Mouse (Mus musculus): ENCODE results near the gene Rnf26. TPM values are rescaled to one million over a fixed set of nuclear protein-coding genes. Genes with fewer than 3 reads are reported as not detected.

Gene Rnf26
- polyA plus RNA-seq, 1 experiment from 2014 or later = 26.0 TPM

DNA sequence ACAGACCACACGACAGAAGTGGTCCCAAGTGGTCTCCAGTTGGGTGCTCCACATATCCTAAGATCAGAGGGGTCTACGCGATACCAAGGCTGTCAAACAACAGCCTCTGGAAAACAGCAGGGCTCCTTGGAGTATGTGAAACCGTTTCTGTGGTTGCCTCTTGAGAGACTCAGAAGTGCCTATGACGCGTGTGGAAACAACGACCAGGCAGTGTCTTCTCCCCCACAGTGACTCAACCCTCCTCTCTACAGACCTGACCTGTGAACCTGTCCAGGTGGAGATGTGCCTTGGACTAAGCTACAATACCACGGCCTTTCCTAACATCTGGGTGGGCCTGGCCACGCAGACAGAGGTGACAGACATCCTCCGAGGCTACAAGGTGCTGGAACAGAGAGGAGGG is 7.5 kb downstream of the Rnf26 start:
- H3K4me3 ChIP-seq (ENCODE audit: low read depth, low read length) = no peak overlapping the region
- H3K27me3 ChIP-seq (ENCODE audit: control insufficient read depth, insufficient read depth, low read depth, low read length) = no peaks in the 10 kb centered on the region
- ATAC-seq = no peak
- no peak overlapping the region for H3K27ac ChIP-seq (ENCODE audit: low read length)
- no peaks in the 10 kb centered on the region for H3K36me3 ChIP-seq (ENCODE audit: control insufficient read depth, insufficient read depth, low read length)
- WGBS = 90% methylated on average over 10 of the region's 10 CpGs
- H3K4me2 ChIP-seq (ENCODE audit: low read length) = no peak overlapping the region
- H3K9me3 ChIP-seq (replicated peaks; ENCODE audit: control insufficient read depth, low read length, poor library complexity, severe bottlenecking) = no peaks in the 10 kb centered on the region
- peaks cover 38% of the 10 kb centered on the region for H3K4me1 ChIP-seq (ENCODE audit: control insufficient read depth, insufficient read depth, low read length)
- no peak overlapping the region for H3K9ac ChIP-seq (ENCODE audit: low read depth, low read length)

DNA sequence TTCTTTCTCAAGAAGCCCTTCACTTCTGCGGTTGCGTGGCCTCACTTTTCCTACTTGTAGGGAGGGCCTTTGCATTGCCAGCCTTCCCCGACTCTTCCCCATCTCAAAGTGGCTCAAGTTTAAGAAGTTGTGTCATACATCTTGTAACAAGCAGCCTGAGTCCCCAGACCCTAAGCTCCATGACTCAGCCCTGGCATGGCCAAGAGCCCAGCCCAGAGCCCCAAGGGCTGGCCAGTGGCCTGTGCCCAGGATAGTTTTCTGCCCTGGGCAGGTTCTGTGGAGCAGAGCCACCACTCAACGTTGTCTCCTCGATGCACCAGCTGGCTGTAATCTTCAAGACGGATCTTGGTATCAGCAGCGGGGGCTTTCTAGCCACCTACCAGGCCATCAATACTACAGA is 8.4 kb downstream of the Rnf26 start:
- no peaks in the 10 kb centered on the region for H3K9me3 ChIP-seq (replicated peaks; ENCODE audit: control insufficient read depth, low read length, poor library complexity, severe bottlenecking)
- WGBS = 94% methylated on average over 7 of the region's 7 CpGs
- no peak overlapping the region for H3K9ac ChIP-seq (ENCODE audit: low read depth, low read length)

DNA sequence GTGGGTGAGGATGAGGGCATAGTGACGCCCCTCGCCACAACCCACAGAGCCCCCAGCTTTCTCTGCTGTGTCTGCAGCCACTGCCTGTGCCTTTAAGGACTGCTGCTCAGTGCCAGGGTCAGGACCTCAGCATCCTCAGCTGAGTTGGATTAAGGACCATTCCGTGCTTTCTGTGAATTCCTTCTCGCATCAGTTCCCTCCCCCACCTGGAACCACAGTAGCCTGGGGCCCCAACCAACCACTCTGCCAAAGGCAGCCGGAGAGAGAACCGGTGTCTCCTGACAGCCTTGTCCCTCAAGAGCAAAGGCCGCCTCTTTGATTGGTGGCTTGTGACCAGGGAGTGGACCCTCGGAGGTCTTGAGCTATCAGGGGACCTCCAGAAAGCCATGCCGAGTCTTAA is 11.8 kb downstream of the Rnf26 start, which contains the start of gene Mfrp:
Gene Mfrp, plus strand, starts transcription at position 240 of the 400 bp plus-strand sequence.
- 36% methylated on average over 9 of the region's 9 CpGs for whole genome bisulfite sequencing
- no peak for ATAC-seq

More for the DNA sequence above, 8.4 kb downstream of the Rnf26 start:
- Histone ChIP-seq H3K27ac (ENCODE audit: low read length) (no peak overlapping the region), H3K36me3 (ENCODE audit: control insufficient read depth, insufficient read depth, low read length) (no peaks in the 10 kb centered on the region), H3K4me2 (ENCODE audit: low read length) (no peak overlapping the region), H3K4me3 (ENCODE audit: low read depth, low read length) (no peak overlapping the region), H3K27me3 (ENCODE audit: control insufficient read depth, insufficient read depth, low read depth, low read length) (no peaks in the 10 kb centered on the region), H3K4me1 (ENCODE audit: control insufficient read depth, insufficient read depth, low read length) (peaks cover 29% of the 10 kb centered on the region)
- no peak for ATAC-seq

DNA sequence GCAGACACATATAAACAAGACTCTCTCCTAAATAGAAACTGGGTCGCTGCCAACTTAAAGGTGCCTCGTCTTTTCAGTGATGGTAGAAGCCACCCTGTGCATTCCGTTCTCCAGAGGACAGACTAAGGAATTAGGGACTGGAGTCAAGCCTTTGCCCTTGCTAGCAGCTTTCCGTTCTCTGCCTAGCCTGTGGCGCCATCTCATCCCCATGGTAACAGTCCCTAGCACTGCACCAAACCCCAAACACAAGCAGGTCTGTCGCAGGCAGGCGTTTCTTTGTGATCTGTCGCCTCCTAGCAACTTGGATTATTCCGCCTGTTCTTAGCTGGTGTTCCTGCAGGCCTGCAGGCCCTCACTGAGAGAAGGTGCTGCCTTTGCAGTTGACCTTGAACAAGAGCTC is 16.8 kb downstream of the Rnf26 start:
- Histone ChIP-seq H3K27me3 (ENCODE audit: control insufficient read depth, insufficient read depth, low read depth, low read length) (no peaks in the 10 kb centered on the region), H3K9ac (ENCODE audit: low read depth, low read length) (no peak overlapping the region), H3K4me2 (ENCODE audit: low read length) (no peak overlapping the region), H3K27ac (ENCODE audit: low read length) (peak overlapping the region; percentile 50; the same call in 1 of the 2 replicates), H3K9me3 (replicated peaks; ENCODE audit: control insufficient read depth, low read length, poor library complexity, severe bottlenecking) (no peaks in the 10 kb centered on the region), H3K4me1 (ENCODE audit: control insufficient read depth, insufficient read depth, low read length) (peaks cover 9% of the 10 kb centered on the region), H3K36me3 (ENCODE audit: control insufficient read depth, insufficient read depth, low read length) (no peaks in the 10 kb centered on the region), H3K4me3 (ENCODE audit: low read depth, low read length) (no peak overlapping the region)
- peak; percentile 75 for ATAC-seq
- WGBS = 8% methylated on average over 9 of the region's 9 CpGs

More for the DNA sequence above, 11.8 kb downstream of the Rnf26 start, which contains the start of gene Mfrp:
- Histone ChIP-seq H3K27ac (ENCODE audit: low read length) (no peak within 1 kb of the TSS), H3K4me3 (ENCODE audit: low read depth, low read length) (no peak within 1 kb of the TSS), H3K27me3 (ENCODE audit: control insufficient read depth, insufficient read depth, low read depth, low read length) (no peaks in the 10 kb centered on the region), H3K4me2 (ENCODE audit: low read length) (no peak within 1 kb of the TSS), H3K9me3 (replicated peaks; ENCODE audit: control insufficient read depth, low read length, poor library complexity, severe bottlenecking) (no peaks in the 10 kb centered on the region), H3K9ac (ENCODE audit: low read depth, low read length) (no peak within 1 kb of the TSS), H3K36me3 (ENCODE audit: control insufficient read depth, insufficient read depth, low read length) (no peaks in the 10 kb centered on the region), H3K4me1 (ENCODE audit: control insufficient read depth, insufficient read depth, low read length) (peaks cover 4% of the 10 kb centered on the region)

DNA sequence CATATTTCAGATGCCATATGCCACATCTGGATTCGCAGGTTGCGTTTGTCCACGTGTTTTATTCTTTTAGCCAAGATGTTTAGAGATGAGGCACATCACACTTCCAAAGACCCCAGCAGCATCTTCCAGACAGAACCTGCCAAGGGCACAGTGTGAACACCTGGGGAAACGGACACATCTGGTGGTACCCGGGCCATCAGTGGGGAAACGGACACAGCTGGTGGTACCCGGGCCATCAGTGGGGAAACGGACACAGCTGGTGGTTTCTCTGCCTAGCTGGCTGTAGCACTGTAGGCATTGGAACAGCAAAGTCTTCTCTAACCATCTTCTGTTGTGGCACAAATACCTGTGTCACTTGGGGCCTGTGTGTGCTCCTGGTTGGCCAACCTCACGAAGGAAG is 17.5 kb downstream of the Rnf26 start:
- Histone ChIP-seq H3K9ac (ENCODE audit: low read depth, low read length) (no peak overlapping the region), H3K27me3 (ENCODE audit: control insufficient read depth, insufficient read depth, low read depth, low read length) (no peaks in the 10 kb centered on the region), H3K4me3 (ENCODE audit: low read depth, low read length) (no peak overlapping the region), H3K9me3 (replicated peaks; ENCODE audit: control insufficient read depth, low read length, poor library complexity, severe bottlenecking) (no peaks in the 10 kb centered on the region), H3K27ac (ENCODE audit: low read length) (no peak overlapping the region), H3K4me2 (ENCODE audit: low read length) (no peak overlapping the region), H3K4me1 (ENCODE audit: control insufficient read depth, insufficient read depth, low read length) (peaks cover 9% of the 10 kb centered on the region), H3K36me3 (ENCODE audit: control insufficient read depth, insufficient read depth, low read length) (no peaks in the 10 kb centered on the region)
- 88% methylated on average over 9 of the region's 9 CpGs for WGBS
- ATAC-seq = no peak

DNA sequence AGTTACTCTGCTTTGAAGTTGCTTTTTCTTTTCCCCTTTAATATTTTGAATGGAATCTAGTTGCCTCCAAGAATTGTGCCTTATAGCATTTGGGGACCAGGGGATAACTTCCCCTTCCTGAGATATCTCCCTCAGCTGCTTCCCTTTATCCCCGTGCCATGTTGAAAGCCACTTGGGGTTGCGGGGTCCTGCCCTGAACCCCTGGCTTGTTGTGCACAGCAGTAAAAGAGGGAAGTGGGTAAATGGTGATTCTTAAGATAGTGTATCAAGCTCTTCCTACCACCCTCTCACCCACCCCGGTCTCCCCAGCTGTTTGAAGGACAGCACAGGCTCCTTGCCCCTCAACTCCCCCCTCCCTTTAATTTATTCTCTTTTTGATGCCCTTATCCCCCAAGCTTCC is 18.6 kb downstream of the Rnf26 start:
- Histone ChIP-seq H3K36me3 (ENCODE audit: control insufficient read depth, insufficient read depth, low read length) (no peaks in the 10 kb centered on the region), H3K4me3 (ENCODE audit: low read depth, low read length) (no peak overlapping the region), H3K9me3 (replicated peaks; ENCODE audit: control insufficient read depth, low read length, poor library complexity, severe bottlenecking) (no peaks in the 10 kb centered on the region), H3K27me3 (ENCODE audit: control insufficient read depth, insufficient read depth, low read depth, low read length) (no peaks in the 10 kb centered on the region), H3K4me2 (ENCODE audit: low read length) (no peak overlapping the region), H3K27ac (ENCODE audit: low read length) (no peak overlapping the region), H3K4me1 (ENCODE audit: control insufficient read depth, insufficient read depth, low read length) (peaks cover 9% of the 10 kb centered on the region), H3K9ac (ENCODE audit: low read depth, low read length) (no peak overlapping the region)
- no peak for ATAC-seq
- WGBS = 85% methylated on average over 3 of the region's 3 CpGs

DNA sequence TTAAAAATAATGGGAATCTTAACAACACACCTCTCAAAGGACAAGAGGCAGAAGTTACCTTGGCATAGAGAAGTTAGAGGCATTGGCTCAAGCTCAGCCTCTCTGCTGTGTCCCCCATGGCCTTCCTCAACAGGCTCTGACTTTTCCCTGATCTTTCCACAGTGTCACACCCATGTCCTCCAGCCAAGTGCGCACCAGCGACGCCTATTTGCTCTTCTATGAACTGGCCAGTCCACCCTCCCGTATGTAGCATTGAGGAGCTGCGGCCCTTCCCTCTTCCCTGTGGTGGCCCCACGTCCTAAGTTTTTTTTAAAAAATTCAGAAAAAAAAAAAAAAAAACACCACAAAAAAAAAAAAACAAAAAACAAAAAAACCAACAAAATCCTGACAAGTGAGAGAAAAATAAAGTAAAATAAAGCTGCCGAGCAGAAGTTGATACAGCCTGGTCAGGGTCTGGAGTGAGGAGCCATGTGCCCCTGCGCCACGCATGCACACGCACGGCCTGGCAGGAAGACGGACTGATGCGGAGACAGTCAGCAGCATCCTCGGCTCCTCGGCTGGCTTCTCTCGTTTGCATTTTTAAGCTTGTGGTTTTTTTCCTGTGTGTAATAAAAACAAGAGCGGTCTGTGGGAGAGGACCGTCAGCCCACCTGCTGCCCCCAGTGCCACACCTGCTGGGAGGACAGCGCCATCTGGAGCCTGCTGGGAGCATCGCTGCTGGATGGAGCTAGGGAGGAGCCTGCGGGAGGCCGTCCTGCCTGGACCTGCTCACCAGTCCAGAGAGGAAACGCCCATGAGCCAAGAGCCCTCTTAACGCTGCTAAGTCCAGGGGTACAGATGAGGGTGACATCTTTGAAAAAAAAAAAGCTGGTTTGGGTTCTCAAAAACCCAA is 19.5 kb downstream of the Rnf26 start:
- 27% methylated on average over 24 of the region's 24 CpGs for WGBS
- ATAC-seq = peak; percentile 40; the same call in 1 of the 2 replicates

DNA sequence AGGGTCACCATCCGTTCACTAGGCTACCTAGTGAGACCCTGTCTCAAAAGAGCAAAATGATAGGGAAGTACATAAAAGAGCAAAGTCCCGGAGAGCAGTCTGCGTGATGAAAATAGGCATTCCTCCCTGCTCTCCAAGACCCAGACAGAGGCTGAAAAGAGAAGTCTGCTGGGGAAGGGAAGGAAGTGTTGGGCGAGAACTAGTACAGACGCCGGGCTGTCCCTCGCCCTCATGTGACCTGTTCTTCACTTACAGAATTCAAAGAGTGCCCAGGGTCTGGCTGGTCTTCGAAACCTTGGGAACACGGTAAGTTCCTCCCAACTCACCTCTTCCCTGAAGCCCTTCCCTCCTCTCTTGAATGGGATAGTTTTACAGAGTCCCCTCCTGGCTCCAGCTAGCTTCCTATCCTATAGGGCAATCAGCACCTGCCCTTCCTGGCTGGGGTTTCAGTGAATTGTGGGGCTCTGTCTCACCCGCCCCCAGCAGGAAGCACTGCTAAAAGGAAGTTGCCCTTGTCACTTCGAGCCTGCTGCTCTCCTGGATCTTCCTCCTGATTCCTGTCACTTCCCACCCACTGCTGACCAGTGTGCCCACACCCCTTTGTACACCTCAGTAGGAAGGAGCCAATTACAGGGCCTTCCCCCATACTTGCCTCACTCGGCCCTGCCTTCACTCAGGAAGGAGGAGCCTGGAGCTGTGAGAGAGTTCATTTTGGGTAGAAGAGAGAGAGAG is 24.3 kb downstream of the Rnf26 start:
- Histone ChIP-seq H3K36me3 (ENCODE audit: control insufficient read depth, insufficient read depth, low read length) (no peaks in the 10 kb centered on the region), H3K27ac (ENCODE audit: low read length) (no peak overlapping the region), H3K4me1 (ENCODE audit: control insufficient read depth, insufficient read depth, low read length) (peaks cover 8% of the 10 kb centered on the region), H3K27me3 (ENCODE audit: control insufficient read depth, insufficient read depth, low read depth, low read length) (peaks cover 16% of the 10 kb centered on the region), H3K9ac (ENCODE audit: low read depth, low read length) (no peak overlapping the region), H3K4me3 (ENCODE audit: low read depth, low read length) (no peak overlapping the region), H3K9me3 (replicated peaks; ENCODE audit: control insufficient read depth, low read length, poor library complexity, severe bottlenecking) (no peaks in the 10 kb centered on the region), H3K4me2 (ENCODE audit: low read length) (no peak overlapping the region)
- no peak for ATAC-seq
- WGBS = 72% methylated on average over 12 of the region's 12 CpGs

More for the DNA sequence above, 19.5 kb downstream of the Rnf26 start:
- H3K9ac ChIP-seq (ENCODE audit: low read depth, low read length) = peak overlapping the region; percentile 42
- H3K4me3 ChIP-seq (ENCODE audit: low read depth, low read length) = peak overlapping the region; percentile 24
- H3K9me3 ChIP-seq (replicated peaks; ENCODE audit: control insufficient read depth, low read length, poor library complexity, severe bottlenecking) = no peaks in the 10 kb centered on the region
- no peak overlapping the region for H3K27ac ChIP-seq (ENCODE audit: low read length)
- peak overlapping the region; percentile 57 for H3K4me2 ChIP-seq (ENCODE audit: low read length)
- H3K27me3 ChIP-seq (ENCODE audit: control insufficient read depth, insufficient read depth, low read depth, low read length) = no peaks in the 10 kb centered on the region; the same call in 1 of the 2 replicates
- peaks cover 9% of the 10 kb centered on the region for H3K4me1 ChIP-seq (ENCODE audit: control insufficient read depth, insufficient read depth, low read length)
- H3K36me3 ChIP-seq (ENCODE audit: control insufficient read depth, insufficient read depth, low read length) = no peaks in the 10 kb centered on the region
